Mouse (Mus musculus) liver, embryonic 14.5 days (tissue): ENCODE data around the gene Cep162. TPM values are rescaled to one million over a fixed set of nuclear protein-coding genes. Genes with fewer than 3 reads are reported as not detected.

Experiments
- ATAC-seq: fragments of 200-750 bp; cut with Nextera tagmentation; 2 replicates; pipeline ENCODE4 v1.8.0; 2017; ENCODE audit warnings: moderate number of reproducible peaks, mild to moderate bottlenecking, moderate library complexity; ENCODE audit not compliant: insufficient read depth
- DNase-seq, 3 experiments: peaks; one replicate each; pipeline ENCODE4 v3.0.0-alpha.2; 2012 to 2013; ENCODE audit warnings: low read depth in 3 of 3, low spot score in 3 of 3
- H3K27ac ChIP-seq: fragments of 300-500 bp; sonication (generic); 2 replicates; pipeline ENCODE4 v1.5.1; 2014; ENCODE audit warnings: moderate library complexity, mild to moderate bottlenecking, control low read depth, inconsistent platforms
- H3K27me3 ChIP-seq: fragments of 300-500 bp; sonication (generic); 2 replicates; pipeline ENCODE4 v1.6.1; 2014; ENCODE audit warnings: mild to moderate bottlenecking, low read length, moderate library complexity; ENCODE audit not compliant: control insufficient read depth, insufficient read depth
- H3K36me3 ChIP-seq: fragments of 300-500 bp; sonication (generic); replicated peaks from 2 replicates; pipeline ENCODE4 v1.6.1; 2014; ENCODE audit warnings: low read depth; ENCODE audit not compliant: control insufficient read depth, insufficient read depth
- H3K4me1 ChIP-seq, 2 experiments: fragments of 200-500 bp in 1 of 2; fragments of 300-500 bp in 1 of 2; sonication (generic) in 1 of 2; replicated peaks; 2 replicates each; pipeline ENCODE4 v1.6.1; 2012 to 2014; ENCODE audit warnings: antibody characterized with exemption in 1 of 2, inconsistent platforms in 1 of 2, low read length in 1 of 2; ENCODE audit not compliant: control insufficient read depth in 2 of 2, insufficient read depth in 2 of 2
- H3K4me2 ChIP-seq: fragments of 300-500 bp; sonication (generic); 2 replicates; pipeline ENCODE4 v1.6.1; 2014; ENCODE audit warnings: low read depth, mild to moderate bottlenecking, control low read depth, moderate library complexity
- H3K4me3 ChIP-seq, 2 experiments: fragments of 200-500 bp in 1 of 2; fragments of 300-500 bp in 1 of 2; sonication (generic) in 1 of 2; 2 replicates each; pipeline ENCODE4 v1.5.1; 2012 to 2014; ENCODE audit warnings: low read depth in 2 of 2, low read length in 2 of 2, mild to moderate bottlenecking in 2 of 2, control low read depth in 1 of 2, inconsistent platforms in 1 of 2, moderate library complexity in 1 of 2; ENCODE audit not compliant: insufficient read depth in 1 of 2
- H3K9ac ChIP-seq: fragments of 300-500 bp; sonication (generic); replicated peaks from 2 replicates; pipeline ENCODE4 v1.6.1; 2014; ENCODE audit warnings: mild to moderate bottlenecking, control low read depth, moderate library complexity
- H3K9me3 ChIP-seq: fragments of 300-500 bp; sonication (generic); 2 replicates; pipeline ENCODE4 v1.6.1; 2016; ENCODE audit warnings: low read length, mixed read lengths; ENCODE audit not compliant: control insufficient read depth
- CTCF ChIP-seq: IDR thresholded peaks from 2 replicates; pipeline ENCODE4 v1.5.1; 2016; ENCODE audit warnings: antibody characterized with exemption, low read depth, control low read depth
- EP300 ChIP-seq: IDR thresholded peaks from 2 replicates; pipeline ENCODE4 v1.6.1; 2016; ENCODE audit warnings: antibody characterized with exemption, low read depth
- WGBS: fragments of 180-500 bp; shearing (Covaris S2); extraction: QIAGEN DNeasy Blood & Tissue Kit; methylation state at CpG from one replicate; pipeline ENCODE4 v1.1.7; 2014; ENCODE audit not compliant: insufficient replicate concordance; 5-methylcytosine and 5-hydroxymethylcytosine counted together
- polyA plus RNA-seq, 2 experiments: library from polyadenylated mRNA; depleted of rRNA in 1 of 2; stranded (reverse) in 1 of 2; unstranded in 1 of 2; fragments of >200 nt; fragmentation: Nextera tagmentation in 1 of 2; extraction: Ambion mirVana in 1 of 2; gene quantifications; 2 replicates each; pipeline versions ENCODE4 v1.2.1 to v1.2.3; 2012 to 2014

Gene Cep162
- polyA plus RNA-seq, 2 experiments = 1.5 to 1.7 TPM

DNA sequence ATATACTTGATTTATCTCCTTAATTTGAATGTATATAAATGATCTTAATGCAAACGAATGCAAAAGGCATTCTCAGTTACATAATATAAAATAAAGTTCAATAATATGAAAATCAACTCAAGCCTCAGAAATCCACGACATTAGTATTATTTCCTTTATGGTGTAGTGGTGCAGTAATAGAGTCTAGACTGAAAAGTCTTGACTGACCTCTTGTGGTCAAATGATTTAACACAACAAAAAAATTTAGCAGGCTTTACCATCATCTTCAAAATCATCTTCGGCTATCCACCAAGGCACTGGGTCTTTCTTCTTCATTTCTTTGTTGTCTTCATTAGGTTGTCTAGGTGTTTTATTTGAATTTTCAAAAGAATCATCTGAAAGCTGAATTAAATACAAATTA is 7.2 kb downstream of the Cep162 start:
- H3K9ac ChIP-seq = no peak overlapping the region
- H3K4me2 ChIP-seq = no peak overlapping the region
- DNase-seq (peak in 1 of 3 experiments; percentile 1), ATAC-seq (no peak)
- TF ChIP-seq EP300 = no peak
- no peak; the same call in 1 of the 2 replicates for TF ChIP-seq CTCF
- no peaks in the 10 kb centered on the region for H3K36me3 ChIP-seq
- WGBS = 36% methylated on average over 3 of the region's 3 CpGs
- H3K27ac ChIP-seq = no peak overlapping the region
- H3K9me3 ChIP-seq = no peaks in the 10 kb centered on the region
- no peaks in the 10 kb centered on the region for H3K27me3 ChIP-seq
- H3K4me3 ChIP-seq = no peak overlapping the region
- H3K4me1 ChIP-seq = no peaks in the 10 kb centered on the region

DNA sequence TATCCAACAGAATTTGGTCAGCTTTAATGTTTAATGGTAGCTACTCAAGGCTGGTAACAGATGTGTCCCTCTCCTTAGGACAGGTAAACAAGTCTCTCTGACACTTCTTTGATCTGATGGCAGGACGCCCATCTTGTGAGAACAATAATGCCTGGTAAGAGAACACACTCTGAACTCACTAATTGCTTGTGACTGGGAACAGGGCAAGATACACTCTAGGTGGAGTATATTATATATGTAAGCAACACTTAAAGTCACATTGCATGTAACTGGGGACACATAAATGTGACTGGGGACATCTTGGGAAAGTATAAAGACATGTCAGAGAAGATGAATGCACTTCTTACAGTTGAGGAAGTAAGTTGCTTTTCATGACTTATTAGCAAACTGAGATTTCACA is 7.7 kb downstream of the Cep162 start:
- DNase-seq (no peak), ATAC-seq (no peak)

DNA sequence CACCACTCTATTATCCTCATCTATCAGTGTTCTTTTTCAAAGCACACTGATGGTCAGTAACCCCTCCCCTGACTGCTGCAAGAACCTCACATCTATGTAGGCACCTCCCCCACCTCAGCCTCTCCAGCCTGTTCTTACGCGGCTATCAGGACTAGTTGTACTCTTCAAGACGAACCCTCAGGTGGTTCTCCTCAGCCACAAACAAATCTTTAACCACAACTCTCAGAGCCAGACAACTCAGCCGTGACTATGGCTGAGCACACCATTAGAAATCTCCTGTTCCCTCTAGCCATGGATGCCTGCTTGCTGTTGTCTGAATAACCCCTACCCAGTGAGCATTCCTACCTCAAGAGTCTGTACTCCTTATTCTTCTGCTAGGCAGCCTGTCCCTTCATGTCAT is 42.1 kb downstream of the Cep162 start:
- no peak overlapping the region for H3K27ac ChIP-seq
- TF ChIP-seq CTCF (no peak), EP300 (no peak)
- no peak overlapping the region for H3K4me2 ChIP-seq
- no peaks in the 10 kb centered on the region for H3K27me3 ChIP-seq
- DNase-seq (no peak), ATAC-seq (no peak)
- peaks cover 2% of the 10 kb centered on the region for H3K36me3 ChIP-seq
- no peaks in the 10 kb centered on the region for H3K4me1 ChIP-seq
- no peaks in the 10 kb centered on the region for H3K9me3 ChIP-seq
- H3K4me3 ChIP-seq = no peak overlapping the region
- WGBS = 60% methylated on average over 4 of the region's 4 CpGs
- no peak overlapping the region for H3K9ac ChIP-seq

More for the DNA sequence above, 7.7 kb downstream of the Cep162 start:
- no peak overlapping the region for H3K9ac ChIP-seq
- H3K4me2 ChIP-seq = no peak overlapping the region
- no peaks in the 10 kb centered on the region for H3K4me1 ChIP-seq
- 63% methylated on average over 1 of the region's 1 CpGs for WGBS
- H3K36me3 ChIP-seq = no peaks in the 10 kb centered on the region
- no peaks in the 10 kb centered on the region for H3K27me3 ChIP-seq
- TF ChIP-seq CTCF (no peak), EP300 (no peak)
- H3K4me3 ChIP-seq = no peak overlapping the region
- no peaks in the 10 kb centered on the region for H3K9me3 ChIP-seq
- H3K27ac ChIP-seq = no peak overlapping the region

DNA sequence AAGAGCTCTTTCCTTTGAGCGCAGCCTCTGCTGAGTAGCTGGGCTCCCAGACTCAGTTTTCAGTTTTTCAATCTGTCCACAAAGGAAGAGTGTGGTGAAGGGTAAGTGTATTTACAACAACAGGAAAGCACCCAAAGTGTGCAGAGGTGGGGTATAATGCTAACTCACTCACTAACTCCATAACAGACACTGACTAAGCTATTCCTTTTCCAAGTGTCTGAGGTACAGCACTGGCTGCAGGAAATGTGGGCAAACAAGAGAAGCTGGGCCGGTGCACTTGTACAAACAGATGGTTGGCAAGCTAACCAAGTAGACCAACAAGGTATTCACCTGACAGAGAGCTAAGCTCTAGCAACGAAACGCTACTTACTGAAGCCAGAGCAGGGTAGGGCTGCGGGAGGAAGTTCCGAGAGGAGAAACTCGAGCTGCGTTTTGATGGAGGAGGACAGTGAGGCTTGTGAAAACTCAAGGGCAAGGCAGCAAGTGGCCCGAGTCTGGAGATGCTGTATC is 44.5 kb downstream of the Cep162 start:
- TF ChIP-seq CTCF (no peak), EP300 (no peak)
- Histone ChIP-seq H3K4me2 (no peak overlapping the region), H3K27me3 (no peaks in the 10 kb centered on the region), H3K27ac (no peak overlapping the region), H3K4me1 (peaks cover 0 to 3% of the 10 kb centered on the region in 2 experiments; a peak in 1 of 4 replicates), H3K4me3 (no peak overlapping the region), H3K9ac (no peak overlapping the region), H3K9me3 (no peaks in the 10 kb centered on the region), H3K36me3 (peaks cover 2% of the 10 kb centered on the region)
- ATAC-seq = no peak
- 78% methylated on average over 9 of the region's 9 CpGs for WGBS
- DNase-seq = no peak

DNA sequence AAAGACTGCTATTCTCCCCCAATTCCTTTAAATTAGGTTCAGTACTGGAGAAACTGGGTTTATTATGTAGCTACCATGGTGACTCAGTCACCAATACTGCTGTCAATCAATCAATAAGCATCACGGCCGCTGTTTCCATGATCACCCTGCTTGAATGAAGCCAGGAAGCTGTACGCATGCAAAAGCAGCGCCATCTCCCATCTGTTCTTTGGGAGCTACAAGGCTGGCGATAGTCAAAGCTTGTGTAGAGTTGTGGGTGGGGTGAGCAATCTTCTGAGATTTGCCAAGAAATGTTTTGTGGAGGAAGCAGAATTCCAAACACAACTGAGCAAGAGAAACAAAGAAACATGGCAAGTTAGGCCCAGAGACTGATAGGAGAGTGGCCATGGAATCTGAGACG is 52.9 kb downstream of the Cep162 start:
- Histone ChIP-seq H3K9ac (no peak overlapping the region), H3K9me3 (no peaks in the 10 kb centered on the region), H3K4me2 (no peak overlapping the region), H3K27ac (no peak overlapping the region), H3K4me1 (peaks cover 0 to 3% of the 10 kb centered on the region in 2 experiments; a peak in 1 of 4 replicates), H3K36me3 (peaks cover 6% of the 10 kb centered on the region; the same call in 1 of the 2 replicates), H3K4me3 (no peak overlapping the region), H3K27me3 (no peaks in the 10 kb centered on the region)
- DNase-seq (no peak), ATAC-seq (no peak)
- TF ChIP-seq CTCF = no peak
- 89% methylated on average over 6 of the region's 6 CpGs for WGBS
